Mouse (Mus musculus) 3134 (cell line): Measurements from ENCODE around the gene Chpt1.
"Not testable (repeated sequence)": the region's sequence is repeated elsewhere in the genome, so short reads cannot be mapped to it uniquely, and the experiment has no call there.

Experiments
- DNase-seq: peaks from one replicate; pipeline ENCODE4 v3.0.0-alpha.2; 2011; ENCODE audit warnings: low spot score; ENCODE audit not compliant: insufficient read length; ENCODE audit errors: extremely low read depth

Gene Chpt1

GRCm38 (mm10) chr10:88503421-88504314 is at the start of gene Chpt1:
TSS of gene Chpt1 (minus strand) at chr10:88504073.
- peak; percentile 82 for DNase-seq

GRCm38 (mm10) chr10:88552738-88553137 is 48.9 kb upstream of the Chpt1 start:
- peak; percentile 11 for DNase-seq

GRCm38 (mm10) chr10:88550225-88550624 is 46.4 kb upstream of the Chpt1 start:
- DNase-seq: no peak

- no peak for DNase-seq
Measured at GRCm38 (mm10) chr10:88547635-88548034, 43.8 kb upstream of the Chpt1 start.

- DNase-seq: no peak
Measured at GRCm38 (mm10) chr10:88530631-88531030, 26.8 kb upstream of the Chpt1 start.

- no peak for DNase-seq
Measured at GRCm38 (mm10) chr10:88524016-88524415, 20.1 kb upstream of the Chpt1 start.

GRCm38 (mm10) chr10:88523212-88523611 is 19.3 kb upstream of the Chpt1 start:
- no peak for DNase-seq

- DNase-seq: no peak
Measured at GRCm38 (mm10) chr10:88522795-88523194, 18.9 kb upstream of the Chpt1 start.

- DNase-seq: not testable (repeated sequence)
Measured at GRCm38 (mm10) chr10:88515049-88515448, 11.2 kb upstream of the Chpt1 start.

- DNase-seq: peak; percentile 88
Measured at GRCm38 (mm10) chr10:88514495-88514894, 10.6 kb upstream of the Chpt1 start.

GRCm38 (mm10) chr10:88513574-88514135 is 9.8 kb upstream of the Chpt1 start:
- DNase-seq: no peak

GRCm38 (mm10) chr10:88511355-88511754 is 7.5 kb upstream of the Chpt1 start:
- no peak for DNase-seq

- peak; percentile 59 for DNase-seq
Measured at GRCm38 (mm10) chr10:88510503-88511271, 6.8 kb upstream of the Chpt1 start.

- DNase-seq: no peak
Measured at GRCm38 (mm10) chr10:88507691-88508143, 3.8 kb upstream of the Chpt1 start.

GRCm38 (mm10) chr10:88505256-88505655 is 1.4 kb upstream of the Chpt1 start:
- DNase-seq: no peak

- no peak for DNase-seq
Measured at GRCm38 (mm10) chr10:88504481-88504880, 608 bp upstream of the Chpt1 start.

- no peak for DNase-seq
Measured at GRCm38 (mm10) chr10:88502919-88503318, 954 bp downstream of the Chpt1 start.

- no peak for DNase-seq
Measured at GRCm38 (mm10) chr10:88501886-88502765, 1.7 kb downstream of the Chpt1 start.

- DNase-seq: no peak
Measured at GRCm38 (mm10) chr10:88501370-88501769, 2.5 kb downstream of the Chpt1 start.

- DNase-seq: no peak
Measured at GRCm38 (mm10) chr10:88499993-88500392, 3.9 kb downstream of the Chpt1 start.
